Mouse (Mus musculus) lung, adult 2 months (tissue): ENCODE results near the gene Arid1b.

ENCODE experiments used
- CTCF ChIP-seq: fragments of 200-500 bp; IDR thresholded peaks from 2 replicates; pipeline ENCODE4 v1.5.1; 2011; ENCODE audit warnings: mild to moderate bottlenecking, low read length, control low read depth; ENCODE audit not compliant: insufficient read depth
- POLR2A ChIP-seq: fragments of 200-500 bp; IDR thresholded peaks from 2 replicates; pipeline ENCODE4 v1.6.1; 2011; ENCODE audit warnings: low read depth, mild to moderate bottlenecking, control low read depth, low read length, borderline replicate concordance; ENCODE audit errors: extremely low read depth

DNA sequence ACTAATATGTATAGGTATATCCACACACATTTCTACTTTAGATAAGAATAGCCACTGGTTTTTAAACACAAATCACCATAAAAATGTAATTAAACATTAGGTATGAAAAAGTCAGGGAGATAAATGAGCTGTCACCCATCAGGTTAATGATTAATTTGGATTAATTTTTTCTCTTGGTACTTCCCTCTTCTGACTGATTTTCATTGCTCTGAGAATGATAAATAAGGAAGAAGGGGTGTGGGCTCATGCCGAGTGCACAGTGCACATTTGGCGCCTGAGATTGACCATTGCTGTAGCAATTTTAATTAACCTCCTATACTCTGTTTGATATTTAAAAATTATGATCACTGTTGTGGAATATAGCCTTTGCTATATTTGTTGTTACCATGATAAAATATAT lies 159.3 kb downstream of the Arid1b start:
- no peak for TF ChIP-seq CTCF
- no peak for TF ChIP-seq POLR2A
